Mouse (Mus musculus) liver, adult (tissue): ENCODE data around the gene Fbn1.

ENCODE experiments used
- GATA4 ChIP-seq: IDR thresholded peaks from 2 replicates; pipeline ENCODE4 v1.6.1; 2014; ENCODE audit warnings: mild to moderate bottlenecking, low read length; ENCODE audit not compliant: insufficient replicate concordance

The Fbn1 gene

GRCm38 (mm10) chr2:125481116-125481515 is 26.7 kb downstream of the Fbn1 start:
- TF ChIP-seq GATA4: no peak

DNA sequence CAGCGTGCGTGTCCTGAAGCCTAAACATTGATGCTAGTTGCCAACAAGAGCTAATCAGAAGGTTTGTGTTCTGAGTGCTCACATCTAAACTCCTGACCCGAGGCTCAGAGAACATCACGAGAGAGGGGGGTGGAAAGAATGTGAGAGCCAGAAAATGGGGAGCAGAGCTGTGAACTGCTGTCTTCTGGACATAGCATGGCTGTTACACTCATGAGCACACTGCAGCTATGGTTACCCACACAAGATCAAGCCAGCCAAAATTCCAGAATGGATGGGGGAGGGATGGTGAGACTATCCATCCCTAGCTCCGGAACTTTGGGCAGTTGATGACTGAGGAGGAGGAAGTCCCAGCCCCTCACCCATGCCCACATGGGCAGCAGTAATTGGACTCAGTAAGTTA is 27.7 kb downstream of the Fbn1 start:
- no peak for TF ChIP-seq GATA4

GRCm38 (mm10) chr2:125478705-125479104 is 29.1 kb downstream of the Fbn1 start:
- TF ChIP-seq GATA4: peak; percentile 84; the same call in 1 of the 2 replicates

DNA sequence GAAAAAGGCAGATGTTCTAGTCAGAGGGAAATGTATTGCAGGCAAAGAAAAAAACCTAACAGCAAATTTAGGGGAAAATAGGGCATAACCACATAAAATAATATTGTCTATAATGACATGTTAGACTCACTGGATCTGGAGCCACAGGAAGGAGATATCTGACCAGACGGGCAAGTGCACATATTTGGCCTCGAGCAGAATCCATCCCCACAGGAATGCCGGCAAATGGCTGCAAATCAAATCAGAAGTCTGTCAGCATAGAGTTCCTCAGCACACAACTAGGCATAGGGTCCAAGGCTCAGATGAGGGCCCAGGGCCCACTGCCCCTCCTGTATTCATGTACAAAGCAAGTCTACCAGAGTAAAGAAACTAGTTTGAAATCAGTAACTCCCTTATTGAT is 30.4 kb downstream of the Fbn1 start:
- no peak for TF ChIP-seq GATA4

GRCm38 (mm10) chr2:125476231-125476630 is 31.6 kb downstream of the Fbn1 start:
- TF ChIP-seq GATA4: no peak

DNA sequence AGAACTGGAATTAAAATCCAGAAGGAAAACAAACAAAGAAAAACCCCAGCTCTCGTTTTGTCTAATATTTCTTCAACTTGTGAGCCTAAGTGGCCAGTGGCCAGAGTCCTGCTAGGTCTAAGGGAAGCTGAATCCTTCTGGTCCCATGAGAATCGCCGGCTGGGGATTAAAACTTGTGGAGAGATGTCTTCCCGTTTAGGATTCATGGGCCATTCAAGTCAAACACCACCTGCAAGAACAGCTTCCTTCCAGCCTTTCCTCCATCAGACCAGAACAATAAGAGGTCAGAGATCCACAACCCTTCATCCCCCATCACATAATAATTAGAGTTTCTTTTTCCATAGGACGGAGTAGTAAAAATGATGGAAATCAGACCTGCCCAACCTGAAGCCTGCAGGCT is 33.1 kb downstream of the Fbn1 start:
- no peak for TF ChIP-seq GATA4

DNA sequence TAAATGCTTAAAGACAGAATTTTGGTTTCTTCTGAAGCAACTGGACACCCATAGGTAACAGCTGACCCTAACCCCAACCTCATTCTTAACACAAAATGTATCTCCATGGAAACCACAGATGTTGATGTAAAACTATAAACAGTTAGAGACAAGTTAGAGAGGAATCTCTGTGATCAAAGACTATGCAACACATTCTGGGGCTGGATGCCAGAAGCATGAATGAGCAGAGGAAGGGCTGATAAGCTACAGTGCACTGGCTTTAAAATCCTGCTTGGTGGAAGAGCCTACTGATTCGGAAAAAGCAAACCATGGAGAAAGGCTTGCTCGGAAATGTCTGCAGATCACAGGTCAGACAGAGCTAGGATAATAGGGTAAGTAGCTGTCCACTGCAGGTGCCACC is 34.6 kb downstream of the Fbn1 start:
- peak; percentile 23; the same call in 1 of the 2 replicates for TF ChIP-seq GATA4

GRCm38 (mm10) chr2:125471721-125472120 is 36.1 kb downstream of the Fbn1 start:
- TF ChIP-seq GATA4: no peak

DNA sequence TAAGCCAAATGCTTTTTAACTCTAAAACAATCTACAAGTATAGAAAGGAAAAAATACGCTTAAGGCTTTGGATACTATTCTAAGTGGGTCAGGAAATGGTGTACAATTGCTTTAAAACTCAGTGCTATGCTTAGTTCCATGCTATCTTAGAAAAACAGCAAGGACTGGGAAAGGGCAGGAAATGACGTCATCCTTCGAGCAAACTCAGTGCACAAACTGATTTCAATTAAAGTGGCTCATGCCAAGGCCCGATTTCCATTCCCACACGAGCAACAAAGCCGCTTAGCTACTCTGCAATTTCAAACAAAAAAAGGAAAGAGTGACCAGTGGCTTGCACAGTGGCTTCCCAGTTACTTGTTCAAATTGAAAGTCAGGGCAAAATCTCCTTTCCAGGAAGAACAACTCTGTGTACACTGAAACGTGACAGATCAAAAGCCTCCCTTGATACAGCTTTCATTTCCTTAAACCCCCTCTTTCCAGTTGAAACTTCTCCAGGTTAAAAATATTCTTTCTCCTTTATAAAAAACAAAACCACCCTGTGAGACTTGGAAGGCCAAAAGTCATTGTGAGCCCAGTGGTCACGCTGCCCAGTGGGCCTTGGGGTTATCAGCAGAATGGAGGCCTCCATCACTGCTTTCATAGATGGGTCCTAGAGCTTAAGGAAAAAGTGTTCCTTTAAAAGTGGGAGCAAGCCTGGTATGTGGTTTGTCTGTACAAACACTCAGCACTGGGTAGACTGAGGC is 37.1 kb downstream of the Fbn1 start:
- TF ChIP-seq GATA4: peak; percentile 82

DNA sequence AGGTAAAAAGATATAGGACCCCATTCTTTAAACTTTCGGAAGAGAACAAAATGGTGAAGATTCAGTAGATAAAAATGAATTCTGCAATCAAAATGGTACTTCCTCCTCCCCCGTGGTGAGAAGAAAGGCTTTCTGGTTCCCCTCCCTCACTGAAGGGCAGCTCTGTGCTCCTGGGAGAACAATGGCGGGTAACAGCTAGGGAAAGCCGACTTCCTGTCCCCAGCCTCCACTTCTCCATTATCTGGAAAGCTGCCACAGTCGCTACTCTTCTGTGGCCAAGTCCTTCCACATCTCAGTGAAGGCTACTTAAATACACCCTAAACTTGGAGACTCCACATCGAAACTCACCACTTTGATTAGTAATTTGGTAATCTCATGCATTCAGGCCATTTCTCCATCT is 43.8 kb downstream of the Fbn1 start:
- no peak for TF ChIP-seq GATA4

- no peak for TF ChIP-seq GATA4
These were observed 48.7 kb downstream of the Fbn1 start for GRCm38 (mm10) chr2:125459087-125459486.

GRCm38 (mm10) chr2:125456059-125456789 is 51.6 kb downstream of the Fbn1 start:
- TF ChIP-seq GATA4: no peak

DNA sequence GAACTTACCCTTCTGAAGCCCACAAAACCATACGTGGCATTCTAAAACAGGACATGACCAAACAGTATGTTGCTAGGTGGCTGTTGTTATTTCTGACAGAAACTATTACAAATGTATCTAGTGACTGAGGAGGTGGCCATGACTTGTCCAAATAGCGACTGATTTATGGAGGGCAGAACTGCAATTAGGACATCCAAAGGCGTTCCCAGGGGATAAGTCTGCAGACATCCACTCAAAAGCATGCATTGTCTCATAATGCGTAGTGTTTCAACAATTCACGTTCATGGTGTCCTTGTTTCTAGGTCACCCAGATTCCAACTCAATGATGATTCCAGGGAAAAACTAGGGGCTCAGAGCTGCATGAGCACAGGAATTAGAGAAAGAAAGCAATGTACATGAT is 53.0 kb downstream of the Fbn1 start:
- no peak for TF ChIP-seq GATA4

GRCm38 (mm10) chr2:125452369-125453097 is 55.3 kb downstream of the Fbn1 start:
- TF ChIP-seq GATA4: no peak

DNA sequence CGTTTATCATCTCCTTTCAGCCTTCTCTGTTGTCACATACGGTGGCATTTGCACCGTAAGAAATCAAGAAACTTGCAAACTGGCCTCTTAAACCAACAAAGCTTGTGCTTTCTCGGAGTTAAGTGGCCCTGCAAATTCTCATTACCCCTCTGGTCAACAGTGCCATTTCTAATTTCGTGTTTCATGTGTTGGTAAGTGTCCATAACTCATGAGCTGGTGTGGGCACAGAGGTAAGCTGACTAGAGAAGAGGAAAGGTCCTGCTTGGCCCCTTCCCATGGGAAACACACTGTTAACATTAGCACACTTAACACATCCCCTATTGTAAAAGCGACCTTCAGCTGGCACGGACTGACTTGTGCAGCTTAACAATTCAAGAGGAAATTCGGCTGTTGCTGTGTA is 58.4 kb downstream of the Fbn1 start:
- no peak for TF ChIP-seq GATA4

DNA sequence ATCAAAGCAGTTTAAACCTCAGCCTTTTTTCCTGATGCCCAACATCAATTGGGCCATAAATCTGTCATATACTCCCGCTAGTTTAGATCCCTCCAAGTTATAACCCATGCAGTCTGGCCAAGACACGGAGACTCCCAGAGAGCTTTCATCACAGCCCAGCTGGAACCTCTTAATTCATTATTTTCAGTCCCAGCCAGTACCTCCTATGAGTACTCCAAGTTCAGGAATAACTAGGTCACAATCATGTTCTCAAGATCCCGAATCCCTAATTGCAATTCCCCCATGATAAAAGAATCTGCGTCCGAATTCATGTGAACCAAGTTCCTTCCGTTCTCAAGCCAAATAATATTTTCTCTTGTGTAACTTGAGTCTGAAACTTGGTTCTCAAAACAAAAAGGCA is 58.9 kb downstream of the Fbn1 start:
- TF ChIP-seq GATA4: no peak

DNA sequence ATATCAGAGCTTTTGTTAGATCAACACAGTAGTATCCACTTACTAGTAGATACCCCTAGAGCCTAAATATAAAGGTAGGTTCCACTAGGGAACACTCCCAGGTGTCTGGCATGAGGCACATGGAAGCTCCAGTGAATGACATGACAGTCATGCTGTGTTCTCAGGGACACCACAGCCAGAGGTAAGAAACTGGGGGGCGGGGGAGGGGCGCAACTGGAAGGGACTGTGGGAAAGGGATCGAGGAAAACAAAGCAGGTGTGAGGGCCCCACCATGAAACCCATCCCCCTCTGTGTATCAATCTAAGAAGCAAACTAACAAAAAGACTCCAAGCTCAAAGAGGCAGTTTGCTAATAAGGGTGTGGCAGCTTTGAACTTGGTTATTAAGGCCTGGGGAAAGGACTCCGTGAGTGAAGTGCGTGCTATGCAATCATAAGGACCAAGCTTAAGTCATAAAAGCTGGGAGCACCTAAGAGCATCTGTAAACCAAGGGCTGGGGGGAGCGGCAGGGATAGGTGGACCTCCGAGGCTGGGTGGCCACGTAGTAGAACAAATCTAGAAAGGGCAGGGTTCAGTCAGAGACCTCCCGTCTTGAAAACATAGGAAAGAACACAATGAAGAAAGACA is 60.4 kb downstream of the Fbn1 start:
- TF ChIP-seq GATA4: no peak
